Mouse (Mus musculus): Measurements from ENCODE around the gene Haus4.
A peak's percentile ranks its signal among the peaks of the same experiment; 100 is the strongest.

Haus4 gene

GRCm38 (mm10) chr14:54553975-54554769 lies at the start of gene Haus4:
Gene Haus4 (minus strand): TSS chr14:54554616.
- peak; percentile 65 for DNase-seq

- DNase-seq: no peak
Observed at GRCm38 (mm10) chr14:54603686-54604085, 49.3 kb upstream of the Haus4 start.

GRCm38 (mm10) chr14:54603038-54603654 lies 48.7 kb upstream of the Haus4 start:
- peak; percentile 95 for DNase-seq

GRCm38 (mm10) chr14:54602613-54603012 lies 48.2 kb upstream of the Haus4 start:
- DNase-seq: no peak

- DNase-seq: no peak
Observed at GRCm38 (mm10) chr14:54601601-54602000, 47.2 kb upstream of the Haus4 start.

GRCm38 (mm10) chr14:54597084-54597483 lies 42.7 kb upstream of the Haus4 start:
- DNase-seq: no peak

- DNase-seq: no peak
Observed at GRCm38 (mm10) chr14:54594631-54595414, 40.4 kb upstream of the Haus4 start.

GRCm38 (mm10) chr14:54594055-54594454 lies 39.6 kb upstream of the Haus4 start:
- DNase-seq: no peak

GRCm38 (mm10) chr14:54592319-54592934 lies 38.0 kb upstream of the Haus4 start:
- no peak for DNase-seq

- no peak for DNase-seq
Observed at GRCm38 (mm10) chr14:54591056-54591455, 36.6 kb upstream of the Haus4 start.

- peak; percentile 65 for DNase-seq
Observed at GRCm38 (mm10) chr14:54583681-54584338, 29.4 kb upstream of the Haus4 start.

GRCm38 (mm10) chr14:54582536-54582935 lies 28.1 kb upstream of the Haus4 start:
- DNase-seq: no peak

- DNase-seq: no peak
Observed at GRCm38 (mm10) chr14:54579638-54580037, 25.2 kb upstream of the Haus4 start.

- DNase-seq: no peak
Observed at GRCm38 (mm10) chr14:54578063-54578462, 23.6 kb upstream of the Haus4 start.

- peak; percentile 71 for DNase-seq
Observed at GRCm38 (mm10) chr14:54577089-54577982, 22.9 kb upstream of the Haus4 start, which contains the start of gene Ajuba. Gene Ajuba (minus strand): TSS chr14:54577558.

GRCm38 (mm10) chr14:54576241-54577088 lies 22.0 kb upstream of the Haus4 start:
- no peak for DNase-seq

GRCm38 (mm10) chr14:54575631-54576030 lies 21.2 kb upstream of the Haus4 start:
- peak; percentile 46 for DNase-seq

GRCm38 (mm10) chr14:54575031-54575430 lies 20.6 kb upstream of the Haus4 start:
- no peak for DNase-seq

GRCm38 (mm10) chr14:54574253-54574652 lies 19.8 kb upstream of the Haus4 start:
- no peak for DNase-seq

Data from right cerebral cortex, postnatal 14 days (tissue).